Mouse (Mus musculus): ENCODE results near the gene Hs3st1.

DNA sequence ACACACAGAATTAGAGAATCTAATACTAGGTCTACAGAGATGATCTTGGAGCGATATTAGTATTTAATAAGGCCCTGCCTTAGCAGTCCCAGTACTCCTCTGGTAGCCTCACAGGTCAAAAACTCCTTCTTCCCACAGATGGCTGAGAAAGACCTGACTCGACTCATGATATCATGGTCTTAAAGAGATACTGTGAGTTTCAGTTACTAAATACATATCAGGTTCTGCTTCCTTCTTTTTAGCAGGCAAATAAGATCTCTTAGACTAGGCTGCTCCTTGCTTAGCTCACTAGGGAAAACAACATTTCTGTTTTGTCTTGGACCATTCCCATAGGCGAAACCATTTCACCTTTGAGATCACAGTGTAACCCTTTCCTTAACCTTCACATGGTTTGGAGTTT, 119.2 kb downstream of the Hs3st1 start:
- TF ChIP-seq CTCF (conservative IDR thresholded peaks at IDR 0.05 in 1 of 2, IDR thresholded peaks at IDR 0.05 in 1 of 2; ENCODE audit: low read depth in 2 of 2, low read length in 2 of 2) = no peak
- TF ChIP-seq USF1 (IDR thresholded peaks at IDR 0.05; ENCODE audit: low read depth, low read length) = no peak
- no peak for TF ChIP-seq TBP (conservative IDR thresholded peaks at IDR 0.05; ENCODE audit: low read depth, low read length)
- no peak for TF ChIP-seq POLR2A (IDR thresholded peaks at IDR 0.05; ENCODE audit: low read depth, low read length)
- no peak for TF ChIP-seq ZNF384 (IDR thresholded peaks at IDR 0.05; ENCODE audit: low read depth, low read length)
- TF ChIP-seq NRF1 (IDR thresholded peaks at IDR 0.05; ENCODE audit: low read depth, low read length) = no peak

Measured in CH12.LX (cell line).